Mouse (Mus musculus): ENCODE measurements at regions not wholly inside any gene's neighbourhood (a gene's known extent, or its start where the extent isn't known, plus 50 kb on each side); places are given as distances from the start of the nearest gene placed in this dataset.

DNA sequence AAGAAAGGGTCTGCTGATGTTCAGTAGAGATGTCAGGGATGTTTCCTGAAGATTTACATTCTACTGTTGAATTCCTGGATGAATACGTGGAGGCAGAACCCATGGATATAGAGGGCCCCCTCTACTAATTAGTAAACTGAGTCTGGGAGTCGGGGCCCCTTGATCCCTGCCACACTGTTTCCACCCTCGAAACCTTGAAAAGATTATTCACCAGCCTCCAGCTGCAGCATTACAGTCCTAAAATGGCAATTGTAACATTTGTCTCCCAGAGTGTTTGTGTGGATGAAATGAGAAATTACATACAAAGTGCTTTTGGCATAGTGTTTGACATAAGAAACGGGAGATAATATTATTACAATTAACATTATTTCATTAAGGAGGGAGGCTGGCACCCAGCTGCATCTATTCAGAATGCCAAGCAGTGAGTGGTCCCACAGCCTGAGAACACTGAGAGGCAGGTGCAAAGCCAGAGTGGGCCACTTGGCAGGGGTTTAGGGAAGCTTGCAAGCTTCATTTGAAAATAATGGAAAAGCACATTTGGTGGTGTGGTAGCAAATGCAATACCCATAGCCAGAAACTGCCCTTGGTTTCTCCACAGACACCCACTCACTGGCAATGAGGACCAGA is 2490.9 kb upstream of the 5930422O12Rik start:
- H3K79me2 ChIP-seq (ENCODE audit: control insufficient read depth, insufficient read depth, low read length), result no peaks in the 10 kb centered on the region
- H3K27me3 ChIP-seq (ENCODE audit: control insufficient read depth, insufficient read depth, low read length), result no peaks in the 10 kb centered on the region
- no peaks in the 10 kb centered on the region for H3K4me1 ChIP-seq (ENCODE audit: control insufficient read depth, insufficient read depth, low read length)
- no peak overlapping the region for H3K9ac ChIP-seq (ENCODE audit: low read depth, low read length)
- no peak overlapping the region for H3K27ac ChIP-seq (replicated peaks; ENCODE audit: insufficient read depth, low read depth, low read length)
- no peaks in the 10 kb centered on the region for H3K36me3 ChIP-seq (ENCODE audit: control insufficient read depth, insufficient read depth, low read length)
- no peak for TF ChIP-seq CTCF (IDR thresholded peaks at IDR 0.05; ENCODE audit: low read depth, low read length)
- no peak for TF ChIP-seq POLR2A (IDR thresholded peaks at IDR 0.05; ENCODE audit: extremely low read depth, insufficient read depth, low read length)
- H3K4me3 ChIP-seq (ENCODE audit: insufficient read depth, low read depth, low read length), result no peak overlapping the region
- DNase-seq (ENCODE audit: extremely low read depth, low read depth, low spot score), result no peak
- WGBS, result 76% methylated on average over 4 of the region's 4 CpGs

DNA sequence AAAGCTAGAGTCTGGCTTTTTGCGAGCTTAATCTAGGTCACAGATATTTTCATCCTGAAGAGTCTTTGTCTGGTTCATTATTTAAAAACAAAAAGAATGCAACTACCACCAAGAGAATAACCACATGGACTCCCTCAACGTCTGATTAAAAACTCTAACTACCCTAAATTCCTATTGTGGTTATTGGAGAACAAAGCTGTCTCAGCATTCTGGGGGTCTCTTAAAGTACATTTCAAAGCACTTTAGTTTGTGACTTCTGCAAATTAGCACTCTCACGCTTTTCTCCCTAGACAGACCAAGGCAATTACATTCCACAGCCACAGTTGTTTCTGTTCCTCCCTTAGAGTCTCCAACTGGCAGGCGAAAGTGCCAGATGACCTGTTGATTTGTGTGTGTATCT is 2487.6 kb upstream of the 5930422O12Rik start:
- DNase-seq (ENCODE audit: extremely low read depth, low read depth, low spot score), result peak; percentile 16
- 64% methylated on average over 4 of the region's 4 CpGs for WGBS
- Histone ChIP-seq H3K79me2 (ENCODE audit: control insufficient read depth, insufficient read depth, low read length) (no peaks in the 10 kb centered on the region), H3K4me1 (ENCODE audit: control insufficient read depth, insufficient read depth, low read length) (no peaks in the 10 kb centered on the region), H3K9ac (ENCODE audit: low read depth, low read length) (no peak overlapping the region), H3K27ac (replicated peaks; ENCODE audit: insufficient read depth, low read depth, low read length) (no peak overlapping the region), H3K27me3 (ENCODE audit: control insufficient read depth, insufficient read depth, low read length) (no peaks in the 10 kb centered on the region), H3K4me3 (ENCODE audit: insufficient read depth, low read depth, low read length) (no peak overlapping the region), H3K36me3 (ENCODE audit: control insufficient read depth, insufficient read depth, low read length) (no peaks in the 10 kb centered on the region)
- TF ChIP-seq POLR2A (IDR thresholded peaks at IDR 0.05; ENCODE audit: extremely low read depth, insufficient read depth, low read length), result no peak
- no peak for TF ChIP-seq CTCF (IDR thresholded peaks at IDR 0.05; ENCODE audit: low read depth, low read length)

DNA sequence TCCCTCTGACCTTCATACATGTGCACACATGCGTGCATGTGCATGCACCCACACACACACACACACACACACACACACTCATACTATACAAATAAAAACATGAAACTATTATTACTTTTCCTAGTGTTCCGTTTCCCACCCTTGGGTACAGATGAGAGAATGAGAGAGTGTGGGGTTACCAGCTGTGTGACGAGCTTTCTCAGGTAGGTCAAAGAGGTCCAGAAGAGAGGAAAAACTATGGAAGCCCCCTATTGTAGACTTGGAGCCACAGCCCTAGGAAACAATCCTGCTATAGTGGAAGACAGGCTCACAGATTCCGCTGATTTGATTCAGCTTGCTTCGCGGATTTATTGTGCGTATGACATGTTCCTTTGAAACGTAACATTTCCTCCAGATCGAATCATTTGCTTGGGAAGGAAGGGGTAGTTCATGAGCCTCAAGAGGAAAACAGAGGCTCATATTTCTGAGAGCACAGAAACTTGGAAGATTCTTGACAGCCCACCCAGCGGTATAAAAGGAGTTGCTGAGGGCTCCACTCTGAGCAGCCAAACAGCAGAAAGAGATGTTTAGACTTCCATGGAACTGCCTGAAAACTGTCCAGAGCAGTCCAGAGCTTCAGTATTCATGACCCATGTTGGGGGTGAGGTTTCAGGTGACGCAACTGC is 2486.9 kb upstream of the 5930422O12Rik start:
- 88% methylated on average over 11 of the region's 11 CpGs for WGBS
- H3K4me3 ChIP-seq (ENCODE audit: insufficient read depth, low read depth, low read length), result no peak overlapping the region
- H3K27me3 ChIP-seq (ENCODE audit: control insufficient read depth, insufficient read depth, low read length), result no peaks in the 10 kb centered on the region
- TF ChIP-seq CTCF (IDR thresholded peaks at IDR 0.05; ENCODE audit: low read depth, low read length) (no peak), POLR2A (IDR thresholded peaks at IDR 0.05; ENCODE audit: extremely low read depth, insufficient read depth, low read length) (no peak)
- H3K27ac ChIP-seq (replicated peaks; ENCODE audit: insufficient read depth, low read depth, low read length), result no peak overlapping the region
- no peaks in the 10 kb centered on the region for H3K79me2 ChIP-seq (ENCODE audit: control insufficient read depth, insufficient read depth, low read length)
- no peaks in the 10 kb centered on the region for H3K36me3 ChIP-seq (ENCODE audit: control insufficient read depth, insufficient read depth, low read length)
- no peaks in the 10 kb centered on the region for H3K4me1 ChIP-seq (ENCODE audit: control insufficient read depth, insufficient read depth, low read length)
- no peak overlapping the region for H3K9ac ChIP-seq (ENCODE audit: low read depth, low read length)
- no peak for DNase-seq (ENCODE audit: extremely low read depth, low read depth, low spot score)

DNA sequence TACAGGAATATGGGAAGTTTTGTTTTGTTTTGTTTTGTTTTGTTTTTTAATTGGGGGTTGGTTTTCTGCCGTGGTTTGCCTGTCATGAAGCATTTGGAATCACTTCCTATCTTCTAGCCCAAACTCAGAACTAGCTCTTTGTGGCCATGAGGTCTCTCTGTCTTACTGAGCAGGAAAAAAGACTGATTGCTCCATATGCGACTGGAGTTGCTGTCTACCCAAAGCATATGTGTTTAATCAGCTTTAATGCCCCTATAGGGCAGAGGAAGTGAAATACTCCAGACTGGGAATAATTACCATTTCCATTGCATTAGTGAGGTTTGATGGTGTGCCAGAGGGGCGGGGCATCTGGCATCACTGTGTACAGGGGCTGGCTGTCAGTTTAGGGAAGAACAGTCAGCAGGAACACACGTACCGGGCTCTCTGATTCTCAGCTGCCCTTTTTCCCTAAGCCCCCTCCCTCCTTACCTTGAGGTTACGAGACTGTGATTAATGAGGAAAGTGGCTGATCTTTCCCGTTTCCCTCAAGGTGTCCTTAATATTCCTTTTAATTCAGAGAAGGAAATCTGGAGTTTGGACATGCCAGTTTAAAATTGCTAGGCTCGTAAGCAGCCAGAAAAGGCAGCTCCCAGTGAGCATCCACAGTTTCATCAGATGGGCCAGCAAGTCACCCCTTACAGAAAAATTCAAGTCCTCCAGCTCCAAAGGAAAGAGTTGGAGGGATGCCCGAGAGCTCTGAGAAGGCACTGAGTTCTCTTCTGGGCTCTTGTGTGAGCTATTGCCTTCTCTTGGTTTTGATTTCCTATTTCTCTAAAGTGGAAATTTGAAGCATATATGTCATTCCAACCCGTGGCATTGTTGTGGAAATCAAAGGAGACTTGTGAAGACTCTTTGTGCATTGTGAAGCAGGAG is 2482.1 kb upstream of the 5930422O12Rik start:
- no peaks in the 10 kb centered on the region for H3K79me2 ChIP-seq (ENCODE audit: control insufficient read depth, insufficient read depth, low read length)
- 72% methylated on average over 10 of the region's 10 CpGs for WGBS
- H3K27me3 ChIP-seq (ENCODE audit: control insufficient read depth, insufficient read depth, low read length), result no peaks in the 10 kb centered on the region; the same call in 1 of the 2 replicates
- no peak for DNase-seq (ENCODE audit: extremely low read depth, low read depth, low spot score)
- TF ChIP-seq CTCF (IDR thresholded peaks at IDR 0.05; ENCODE audit: low read depth, low read length) (no peak), POLR2A (IDR thresholded peaks at IDR 0.05; ENCODE audit: extremely low read depth, insufficient read depth, low read length) (no peak)
- H3K9ac ChIP-seq (ENCODE audit: low read depth, low read length), result no peak overlapping the region
- H3K4me1 ChIP-seq (ENCODE audit: control insufficient read depth, insufficient read depth, low read length), result no peaks in the 10 kb centered on the region
- no peak overlapping the region for H3K27ac ChIP-seq (replicated peaks; ENCODE audit: insufficient read depth, low read depth, low read length)
- H3K4me3 ChIP-seq (ENCODE audit: insufficient read depth, low read depth, low read length), result no peak overlapping the region
- H3K36me3 ChIP-seq (ENCODE audit: control insufficient read depth, insufficient read depth, low read length), result no peaks in the 10 kb centered on the region

DNA sequence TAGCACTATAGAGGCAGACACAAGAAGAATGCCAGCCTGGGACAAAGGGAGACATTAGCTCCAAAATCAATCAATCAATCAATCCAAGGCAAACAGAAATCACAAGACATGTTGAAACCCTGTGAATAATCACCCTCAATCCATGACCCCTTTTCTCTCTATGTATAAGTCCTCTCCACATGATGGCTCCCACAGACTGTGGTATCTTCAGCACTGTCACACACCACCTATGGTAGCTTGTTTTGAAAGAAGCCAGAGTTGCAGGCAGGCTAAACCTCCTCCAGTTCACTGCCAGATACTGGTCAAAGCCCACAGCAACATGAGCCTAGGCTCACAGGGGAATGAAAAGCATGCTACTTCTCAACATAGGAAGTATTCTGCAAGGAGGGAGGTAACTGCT is 2475.7 kb upstream of the 5930422O12Rik start:
- Histone ChIP-seq H3K4me1 (ENCODE audit: control insufficient read depth, insufficient read depth, low read length) (no peaks in the 10 kb centered on the region), H3K9ac (ENCODE audit: low read depth, low read length) (no peak overlapping the region), H3K4me3 (ENCODE audit: insufficient read depth, low read depth, low read length) (no peak overlapping the region), H3K36me3 (ENCODE audit: control insufficient read depth, insufficient read depth, low read length) (no peaks in the 10 kb centered on the region), H3K27ac (replicated peaks; ENCODE audit: insufficient read depth, low read depth, low read length) (no peak overlapping the region), H3K79me2 (ENCODE audit: control insufficient read depth, insufficient read depth, low read length) (no peaks in the 10 kb centered on the region), H3K27me3 (ENCODE audit: control insufficient read depth, insufficient read depth, low read length) (peaks cover 3% of the 10 kb centered on the region; the same call in 1 of the 2 replicates)
- peak; percentile 17 for DNase-seq (ENCODE audit: extremely low read depth, low read depth, low spot score)
- TF ChIP-seq POLR2A (IDR thresholded peaks at IDR 0.05; ENCODE audit: extremely low read depth, insufficient read depth, low read length), result no peak
- TF ChIP-seq CTCF (IDR thresholded peaks at IDR 0.05; ENCODE audit: low read depth, low read length), result no peak
